Mouse (Mus musculus): ENCODE data around the gene Crmp1. TPM values are rescaled to one million over a fixed set of nuclear protein-coding genes. Genes with fewer than 3 reads are reported as not detected.

Gene Crmp1
- total RNA-seq, 2 experiments from 2014 or later = 210 to 213 TPM

DNA sequence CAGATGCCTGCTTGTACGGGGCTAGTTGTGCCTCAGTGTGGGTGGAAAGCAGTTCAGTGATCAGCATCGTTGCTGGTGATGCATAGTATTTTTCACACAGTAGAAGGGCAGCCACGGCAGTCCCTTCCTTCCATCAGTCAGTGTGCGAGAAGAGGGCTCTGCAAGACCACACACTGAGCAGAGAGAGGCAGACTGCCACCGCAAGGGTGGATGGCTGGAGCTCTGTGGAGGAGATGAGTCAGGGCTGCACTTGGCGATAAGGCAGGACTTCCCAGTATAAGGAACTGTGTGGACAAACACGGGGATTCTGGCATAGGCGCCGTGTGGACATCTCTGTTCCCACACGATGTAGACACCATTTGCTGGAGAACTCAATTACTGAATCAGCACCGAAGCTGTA, 39.3 kb downstream of the Crmp1 start:
- peak in 1 of 2 experiments; percentile 54 for DNase-seq (ENCODE audit: low spot score in 2 of 2)

DNA sequence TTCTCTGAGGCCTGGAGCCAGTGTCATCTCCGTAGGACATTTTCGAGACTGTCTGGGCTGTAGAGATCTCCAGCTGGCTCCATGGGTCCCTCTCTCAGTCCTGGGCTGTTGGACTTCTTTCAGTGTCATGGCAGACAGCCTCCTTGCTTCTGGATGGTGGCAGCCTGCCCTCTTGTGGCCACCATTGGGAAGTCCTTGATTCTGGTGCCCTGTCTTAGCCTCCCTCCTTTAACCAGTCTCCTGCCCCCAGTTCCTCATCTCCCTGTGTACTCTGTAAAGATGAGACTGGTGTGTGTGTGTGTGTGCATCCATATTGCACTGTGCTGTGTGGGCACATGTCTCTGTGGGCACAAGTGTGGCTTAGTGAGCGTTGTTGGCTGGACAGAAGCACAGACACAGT, 46.6 kb downstream of the Crmp1 start:
- intact Hi-C loops (cut with DNase I) = loop anchor here (2.0 to 5.0 kb wide), 2 partner anchors 44 to 126 kb away; no protein-coding TSS in a partner anchor

More for the DNA sequence above, 39.3 kb downstream of the Crmp1 start:
- intact Hi-C loops (cut with DNase I) = no loop called here

DNA sequence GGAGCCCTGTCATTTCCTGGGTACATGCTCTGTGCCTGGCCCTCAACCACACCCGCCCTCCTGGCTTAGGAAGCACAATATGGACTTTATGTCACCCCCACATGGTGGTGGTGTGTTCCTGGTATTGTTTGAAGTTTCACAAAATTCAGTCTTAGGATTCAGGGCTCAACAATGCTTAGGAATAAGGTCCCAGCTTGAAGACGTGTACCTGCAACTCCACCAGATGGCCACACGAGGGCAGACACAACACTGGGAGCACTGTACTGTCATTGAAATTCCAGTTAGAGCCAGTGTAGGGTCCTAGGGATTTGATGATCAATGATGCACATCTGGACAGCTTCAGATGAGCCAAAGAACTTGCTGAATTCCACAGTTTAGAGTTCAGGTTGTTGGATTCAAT, 47.5 kb downstream of the Crmp1 start:
- peak; percentile 75 to 76 for DNase-seq (ENCODE audit: low spot score in 2 of 2)
- intact Hi-C loops (cut with DNase I) = loop anchor here (2.0 to 5.0 kb wide), 2 partner anchors 44 to 127 kb away; no protein-coding TSS in a partner anchor

More for the DNA sequence above, 46.6 kb downstream of the Crmp1 start:
- peak; percentile 57 to 78 for DNase-seq (ENCODE audit: low spot score in 2 of 2)

DNA sequence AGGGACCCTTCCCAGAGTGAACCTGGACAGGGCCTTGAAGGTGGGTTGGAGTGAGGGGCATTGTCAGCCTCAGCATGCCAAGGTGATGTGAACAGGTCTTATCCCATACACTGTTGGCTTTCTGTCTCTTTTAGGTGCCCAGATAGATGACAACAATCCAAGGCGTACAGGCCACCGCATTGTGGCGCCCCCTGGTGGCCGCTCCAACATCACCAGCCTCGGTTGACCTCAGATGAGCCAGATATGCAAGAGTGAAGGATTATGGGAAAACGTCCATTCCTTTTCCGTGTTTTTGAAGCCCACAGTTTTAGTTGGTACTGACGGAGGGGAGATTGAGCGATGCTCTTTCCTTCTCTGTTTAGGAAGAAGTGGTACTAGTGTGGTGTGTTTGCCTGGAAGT, 49.2 kb downstream of the Crmp1 start:
- intact Hi-C loops (cut with DNase I) = loop anchor here (10.0 kb wide), 2 partner anchors 804 to 904 kb away; no protein-coding TSS in a partner anchor
- DNase-seq (ENCODE audit: low spot score in 2 of 2) = peak in 1 of 2 experiments; percentile 21

DNA sequence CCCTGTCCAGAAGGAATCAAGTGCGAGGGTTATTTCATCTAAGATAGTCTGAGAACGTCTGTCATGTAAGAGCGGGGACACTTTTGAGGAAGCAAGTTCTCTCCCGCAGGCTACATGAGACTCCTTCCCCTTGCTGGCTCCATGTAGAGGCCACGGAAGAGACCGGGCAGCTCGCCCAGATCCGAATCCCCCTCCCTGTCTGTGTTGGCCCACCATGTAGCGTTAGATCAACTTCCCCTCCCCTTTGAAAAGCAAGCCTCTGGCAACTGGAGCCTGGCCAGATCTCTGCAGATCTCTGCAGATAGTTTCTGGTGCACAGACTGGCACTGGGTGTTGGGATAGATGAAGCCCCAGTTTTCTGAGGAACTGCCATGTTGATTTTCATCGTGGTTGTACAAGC, 55.0 kb downstream of the Crmp1 start:
- intact Hi-C loops (cut with DNase I) = loop anchor here (10.0 kb wide), 2 partner anchors 798 to 898 kb away; no protein-coding TSS in a partner anchor
- DNase-seq (ENCODE audit: low spot score in 2 of 2) = no peak

DNA sequence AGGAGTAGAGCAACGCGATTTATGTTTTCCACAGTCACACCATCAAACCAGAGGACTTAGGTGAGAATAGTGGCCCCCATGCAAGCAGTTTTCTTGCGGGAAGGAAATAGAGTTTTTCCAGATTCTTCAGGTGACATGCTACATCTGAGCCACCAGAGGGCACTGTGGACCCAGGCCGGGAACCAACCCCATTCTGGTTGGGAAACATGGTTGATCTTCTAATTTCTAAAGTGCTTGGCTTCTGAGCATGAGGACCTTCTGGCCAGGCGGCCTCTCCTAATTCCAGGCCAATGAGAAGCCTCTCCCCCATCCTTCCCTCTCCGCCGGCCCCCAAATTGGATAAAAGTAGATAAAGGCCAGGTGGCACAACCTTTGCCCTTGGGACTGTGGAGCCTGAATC, 56.6 kb downstream of the Crmp1 start:
- intact Hi-C loops (cut with DNase I) = loop anchor here (1.0 to 10.0 kb wide), 4 partner anchors 56 to 896 kb away; partner anchors contain the start of gene Stk32b
- peak in 1 of 2 experiments; percentile 13 for DNase-seq (ENCODE audit: low spot score in 2 of 2)

DNA sequence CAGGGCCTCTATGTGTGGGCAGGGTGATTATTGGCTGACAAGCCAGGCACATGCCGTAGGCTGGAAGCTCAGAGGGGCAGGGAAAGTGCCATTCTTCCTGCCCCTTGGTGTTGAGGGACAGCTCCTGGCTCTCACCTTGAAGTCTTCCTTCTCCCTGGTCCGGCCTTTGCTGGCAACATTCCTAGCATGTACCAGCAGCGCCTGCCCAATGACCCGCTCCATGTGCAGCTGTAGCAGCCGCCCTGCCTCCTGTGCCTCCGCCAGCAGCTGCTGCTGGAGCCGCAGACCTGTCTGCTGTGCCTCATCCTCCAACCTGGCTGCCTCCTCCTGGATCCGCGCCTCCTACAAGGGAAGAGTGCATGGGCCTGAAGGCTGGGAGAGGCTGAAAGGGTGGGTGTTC, 68.3 kb downstream of the Crmp1 start:
- intact Hi-C loops (cut with DNase I) = no loop called here
- DNase-seq (ENCODE audit: low spot score in 2 of 2) = no peak

DNA sequence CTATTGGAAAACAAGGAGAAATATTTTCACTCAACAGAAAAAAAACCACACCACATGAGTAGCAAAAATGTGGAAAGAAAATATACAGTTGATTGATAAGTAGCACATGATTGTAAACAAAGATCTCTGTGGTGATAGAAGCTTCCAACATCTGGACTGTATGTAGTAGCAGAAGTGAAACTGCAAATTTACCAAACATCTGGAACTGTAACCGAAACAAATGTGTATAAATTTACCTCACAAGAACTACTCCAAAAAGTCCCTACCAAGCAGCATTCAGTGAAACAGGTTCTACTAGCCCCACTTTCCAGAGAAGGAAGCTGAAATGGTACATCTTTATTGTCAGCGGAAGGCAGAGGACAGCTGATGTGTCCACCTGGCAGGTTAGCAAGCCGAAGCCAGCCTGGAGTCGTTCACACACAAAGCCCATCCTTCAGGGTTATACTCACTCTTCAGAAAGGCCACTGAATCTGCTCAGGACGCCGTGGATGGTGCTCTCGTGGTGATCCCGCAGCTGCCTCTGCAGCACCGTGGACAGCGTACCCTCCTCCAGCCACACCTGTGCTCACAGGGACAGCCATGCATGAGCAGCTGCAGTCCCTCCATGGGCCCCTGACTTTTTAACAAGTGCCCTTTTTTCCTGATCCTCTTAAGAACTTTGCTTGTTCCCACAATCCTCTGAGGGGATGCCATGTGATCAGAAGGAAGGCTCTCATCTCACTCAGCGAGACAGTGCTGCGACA, 71.4 kb downstream of the Crmp1 start:
- no peak for DNase-seq (ENCODE audit: low spot score in 2 of 2)
- intact Hi-C loops (cut with DNase I) = no loop called here

DNA sequence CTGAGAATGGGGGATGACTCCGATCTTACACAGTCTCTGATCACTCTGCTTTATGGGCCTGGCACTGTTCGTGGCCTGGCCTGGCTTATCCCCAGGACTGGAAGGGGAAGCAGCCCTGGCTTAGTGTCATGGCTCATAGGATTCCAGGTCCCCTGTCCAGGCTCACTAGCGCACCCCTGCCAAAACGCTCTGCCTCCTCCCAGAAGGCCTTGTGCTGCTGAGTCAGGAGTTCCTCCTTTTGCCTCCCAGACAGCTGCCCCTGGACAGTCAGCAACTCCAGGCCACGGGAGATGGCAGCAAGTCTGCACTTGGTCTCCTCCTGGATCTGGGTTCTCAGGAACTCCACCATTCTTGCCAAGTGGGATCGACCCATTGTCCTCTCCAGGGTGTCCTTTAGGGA, 77.0 kb downstream of the Crmp1 start:
- intact Hi-C loops (cut with DNase I) = no loop called here
- DNase-seq (ENCODE audit: low spot score in 2 of 2) = no peak

DNA sequence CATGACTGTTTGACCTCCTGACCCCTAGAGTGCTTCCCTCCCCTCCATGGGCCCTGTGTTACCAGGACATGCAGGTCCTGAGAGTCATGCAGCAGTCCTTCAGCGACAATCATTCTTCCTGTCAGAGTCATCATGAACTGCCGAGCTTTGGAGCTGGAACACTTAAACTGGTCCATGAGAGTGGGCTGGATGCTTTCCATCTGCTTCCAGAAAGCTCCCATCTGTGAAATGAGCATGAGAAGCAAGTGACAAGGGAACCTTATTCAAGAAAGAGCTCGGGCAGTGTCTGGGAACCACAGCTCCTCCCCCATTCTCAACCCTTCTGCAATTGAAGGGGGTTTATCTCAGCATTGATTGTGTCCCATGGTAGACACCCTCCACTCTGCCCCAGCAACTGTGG, 78.4 kb downstream of the Crmp1 start:
- intact Hi-C loops (cut with DNase I) = no loop called here
- DNase-seq (ENCODE audit: low spot score in 2 of 2) = peak in 1 of 2 experiments; percentile 82

DNA sequence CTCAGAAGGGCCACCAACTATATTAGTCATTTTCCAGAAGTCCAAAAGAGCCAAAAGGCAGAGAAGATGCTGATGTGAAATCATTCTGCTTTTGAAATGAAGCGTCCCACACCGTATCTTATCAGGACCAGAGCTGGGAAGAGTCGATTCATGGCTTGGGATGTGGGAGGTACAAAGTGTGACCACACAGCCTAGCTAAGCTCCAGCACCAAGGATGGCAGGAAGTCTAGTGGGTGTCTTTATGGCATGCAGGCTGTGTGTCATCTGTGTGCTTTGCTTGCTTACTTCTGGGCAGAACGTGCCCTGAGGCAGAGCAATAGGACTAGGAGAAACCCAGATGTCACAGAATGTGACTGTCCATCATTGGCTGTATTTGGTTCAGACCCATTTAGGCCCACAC, 79.0 kb downstream of the Crmp1 start:
- intact Hi-C loops (cut with DNase I) = no loop called here
- peak in 1 of 2 experiments; percentile 55 for DNase-seq (ENCODE audit: low spot score in 2 of 2)

DNA sequence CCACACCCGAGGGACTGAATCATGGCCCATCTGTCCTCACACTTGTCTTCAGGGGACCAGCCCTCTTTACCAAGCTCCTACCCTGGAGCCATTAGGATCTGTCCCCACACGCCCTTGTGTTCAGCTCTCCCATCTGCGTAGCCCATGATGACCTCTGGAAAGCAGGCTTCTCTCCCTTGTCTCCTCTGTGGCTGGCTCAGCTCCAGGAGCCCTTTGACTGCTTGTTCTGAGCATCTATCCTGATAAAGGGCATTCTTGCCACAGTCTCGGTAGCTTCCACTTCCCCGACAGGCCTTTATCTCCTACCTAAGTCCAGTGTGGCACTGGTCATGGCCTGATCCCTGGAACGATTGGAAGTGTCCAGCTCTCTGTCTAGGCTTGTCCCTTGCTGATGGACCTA, 84.9 kb downstream of the Crmp1 start:
- intact Hi-C loops (cut with DNase I) = no loop called here
- DNase-seq (ENCODE audit: low spot score in 2 of 2) = no peak

DNA sequence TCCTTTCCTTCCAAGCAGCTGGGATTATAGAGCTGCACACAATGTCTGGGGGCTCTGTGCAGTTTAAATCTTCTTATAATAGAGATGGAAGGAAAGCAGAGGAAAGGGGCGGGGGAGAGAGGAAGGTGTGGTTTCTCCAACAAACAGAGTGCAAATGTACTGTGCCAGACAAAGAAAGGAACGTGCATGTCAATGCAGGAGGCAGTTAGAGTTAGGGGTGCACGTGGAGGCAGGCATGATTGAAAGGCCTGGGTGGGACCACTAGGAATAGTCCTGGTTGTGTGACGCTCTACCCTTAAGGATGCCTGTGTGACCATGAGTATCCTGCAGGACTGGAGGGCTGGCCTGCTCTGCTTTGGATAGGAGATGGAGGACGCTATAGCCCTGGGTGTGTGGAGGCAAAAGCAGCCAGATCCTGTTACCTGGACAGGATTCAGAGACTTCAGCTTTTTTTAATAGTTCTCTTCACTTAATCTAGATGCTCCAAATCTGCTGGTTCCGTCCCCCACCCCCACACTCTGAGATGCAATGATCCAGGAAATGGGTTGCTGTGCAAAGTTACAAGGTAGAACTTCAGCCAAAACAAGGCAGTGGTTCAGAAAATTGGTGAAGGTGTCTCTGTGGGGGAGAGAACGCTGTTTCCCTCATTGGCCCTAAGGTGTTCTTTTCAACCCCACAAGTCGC, 88.9 kb downstream of the Crmp1 start:
- intact Hi-C loops (cut with DNase I) = no loop called here

DNA sequence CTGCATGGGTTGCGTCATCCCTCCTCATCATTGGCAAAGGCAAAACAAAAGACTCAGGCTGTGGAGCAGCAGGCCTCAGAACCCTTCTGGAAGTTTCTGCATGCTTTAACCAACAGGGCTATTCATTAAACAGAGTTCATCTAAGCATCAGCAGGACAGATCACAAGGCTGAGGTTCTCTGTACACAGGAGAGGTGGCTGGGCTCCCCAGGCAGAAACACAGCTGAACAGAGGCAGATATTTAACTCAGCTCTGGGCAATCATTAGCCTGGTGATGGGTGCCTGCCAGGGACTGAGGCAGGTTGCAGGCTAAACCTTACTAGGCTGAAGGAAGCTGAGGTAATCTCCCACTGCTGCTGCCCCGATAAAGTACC, 89.4 kb downstream of the Crmp1 start:
- intact Hi-C loops (cut with DNase I) = no loop called here
- no peak for DNase-seq (ENCODE audit: low spot score in 2 of 2)

More for the DNA sequence above, 88.9 kb downstream of the Crmp1 start:
- no peak for DNase-seq (ENCODE audit: low spot score in 2 of 2)

DNA sequence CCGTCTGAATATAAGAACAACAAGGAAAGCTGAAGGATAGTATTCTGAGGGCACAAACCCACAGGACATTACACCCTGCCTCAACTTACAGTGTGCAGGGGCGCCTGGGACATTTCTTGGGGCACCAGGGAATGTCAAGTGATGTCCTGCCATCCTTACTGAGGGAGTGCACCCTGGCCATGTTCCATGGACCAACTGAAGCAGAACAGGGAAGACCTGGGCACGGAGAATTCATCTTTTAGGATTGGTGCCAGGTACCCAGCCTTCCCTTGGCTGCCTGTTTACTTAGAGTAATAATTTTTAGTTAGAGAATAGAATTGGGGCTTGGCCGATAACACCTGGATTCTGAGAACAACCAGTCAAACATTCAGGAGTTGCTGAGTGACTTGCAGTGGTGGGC, 90.3 kb downstream of the Crmp1 start:
- intact Hi-C loops (cut with DNase I) = no loop called here
- DNase-seq (ENCODE audit: low spot score in 2 of 2) = no peak

DNA sequence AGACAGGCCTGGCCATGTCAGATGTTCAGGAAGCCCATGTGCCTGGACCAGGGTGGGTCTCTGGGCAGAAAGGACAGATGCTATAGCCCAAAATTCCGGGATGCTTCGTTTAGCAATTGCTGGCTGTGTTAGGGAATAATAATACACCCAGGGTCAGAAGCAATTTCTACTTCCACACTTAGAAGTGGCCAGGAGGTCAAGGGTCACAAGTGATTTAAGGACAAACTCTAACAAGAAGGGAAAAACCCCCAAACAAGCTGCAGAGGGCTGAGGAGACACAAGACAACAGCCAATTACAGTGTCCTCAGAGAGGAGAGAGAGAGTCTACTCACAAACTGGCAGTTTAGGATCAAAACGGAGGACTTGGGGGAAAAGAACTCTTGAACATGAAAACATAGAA, 93.3 kb downstream of the Crmp1 start:
- intact Hi-C loops (cut with DNase I) = no loop called here
- no peak for DNase-seq (ENCODE audit: low spot score in 2 of 2)

DNA sequence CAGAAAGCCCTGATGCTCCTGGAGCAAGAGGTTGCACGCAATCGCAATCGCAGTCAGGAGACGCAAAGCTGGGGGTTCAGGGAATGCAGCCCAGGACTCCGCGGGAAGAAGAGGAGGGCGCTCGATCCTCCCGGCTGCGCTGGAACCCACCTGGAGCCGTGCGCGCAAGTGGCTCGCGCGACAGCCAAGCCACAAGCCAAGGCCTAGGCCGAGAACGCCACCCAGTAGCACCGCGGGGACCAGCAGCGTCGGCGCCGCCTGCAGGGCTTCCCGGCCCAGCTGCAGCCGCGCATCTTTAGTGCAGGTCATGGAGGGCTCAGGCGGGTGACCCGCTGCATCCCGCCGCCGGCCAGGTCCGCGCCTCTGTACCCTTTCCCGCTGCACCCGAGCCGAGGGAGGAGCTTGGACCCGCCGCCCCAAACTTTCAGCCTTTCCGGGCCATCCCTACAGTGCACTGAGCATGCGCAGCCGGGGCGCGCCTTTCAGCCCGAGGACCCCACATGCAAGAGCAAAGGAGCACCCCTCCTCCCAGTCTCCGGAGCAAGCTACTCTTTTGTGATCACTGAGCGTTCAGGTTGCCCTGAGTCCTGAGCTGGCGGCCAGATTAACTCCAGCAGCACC, 94.9 kb downstream of the Crmp1 start, which contains the start of gene Evc:
Gene Evc, minus strand, starts transcription at position 410 of the 621 bp plus-strand sequence.
- intact Hi-C loops (cut with DNase I) = no loop called here
- peak; percentile 20 to 30 for DNase-seq (ENCODE audit: low spot score in 2 of 2)

DNA sequence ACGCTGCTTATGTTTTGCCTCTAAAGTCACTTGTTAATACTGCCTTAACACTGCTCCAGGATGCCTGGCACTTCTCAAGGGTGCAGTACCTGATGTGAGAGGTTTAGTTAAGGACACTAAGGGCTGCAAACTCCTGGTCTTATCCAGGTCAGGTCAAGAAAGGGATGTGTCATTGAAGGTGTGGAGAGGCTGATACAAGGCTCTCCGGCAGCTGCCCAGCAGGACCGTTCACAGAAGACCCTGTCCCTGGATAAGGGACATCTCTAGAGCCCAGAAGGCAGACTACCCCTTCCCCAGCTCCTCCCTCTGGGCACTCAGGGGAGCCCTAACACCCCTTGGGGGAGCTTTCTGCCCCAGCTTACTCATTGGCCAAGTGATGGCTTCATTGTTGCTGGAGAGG, 96.0 kb downstream of the Crmp1 start:
- no peak for DNase-seq (ENCODE audit: low spot score in 2 of 2)
- intact Hi-C loops (cut with DNase I) = no loop called here

DNA sequence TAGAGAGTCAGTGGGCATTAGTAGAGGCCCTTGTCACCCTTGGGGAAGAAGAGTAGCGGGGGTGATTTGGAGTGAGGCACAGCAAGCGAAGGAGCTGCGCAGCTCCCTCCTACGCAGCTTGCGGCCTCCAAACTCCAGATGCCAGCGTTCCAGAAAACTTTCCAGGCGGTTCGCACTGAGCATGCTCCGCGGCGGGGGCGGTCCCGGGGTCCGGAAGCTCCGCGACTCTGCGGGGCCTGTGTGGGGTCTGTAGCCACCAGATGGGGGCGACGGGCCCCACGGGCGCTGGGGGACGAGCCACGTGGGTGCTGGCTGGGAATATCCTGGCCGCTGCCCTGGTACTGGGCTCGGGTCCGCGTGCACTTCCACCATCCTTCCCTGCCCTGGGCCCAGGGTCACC, 96.5 kb downstream of the Crmp1 start, which contains the start of gene Evc2:
Gene Evc2, plus strand, starts transcription at position 212 of the 400 bp plus-strand sequence.
- DNase-seq (ENCODE audit: low spot score in 2 of 2) = peak; percentile 76 to 93
- intact Hi-C loops (cut with DNase I) = no loop called here
